Mouse (Mus musculus) CD8-positive naive resting alpha-beta T cell, adult 2 months (primary cell): ENCODE measurements around the gene Apob.

Experiments
- DNase-seq, 2 experiments: peaks; one replicate each; pipeline ENCODE4 v3.0.0; 2022; ENCODE audit warnings: low read depth in 2 of 2, low spot score in 2 of 2

The Apob gene

DNA sequence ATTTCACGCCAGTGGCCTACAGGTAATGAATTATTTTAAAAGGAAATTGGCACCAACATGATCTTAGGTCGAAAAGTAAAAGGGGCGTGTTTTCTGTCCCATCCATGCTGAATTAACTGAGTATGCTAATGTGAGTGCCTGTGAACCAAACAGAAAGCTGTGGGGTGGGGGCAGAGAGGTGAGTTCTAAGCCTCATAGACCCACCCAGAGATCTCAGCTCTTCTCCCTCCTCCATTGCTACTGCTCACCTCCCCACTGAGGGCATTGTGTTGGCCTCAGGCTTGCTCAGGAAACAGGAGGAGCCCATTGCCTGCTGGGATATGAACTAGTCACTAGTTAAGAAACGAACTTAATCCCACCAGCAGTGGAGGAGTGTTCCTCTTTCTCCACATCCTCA is 54.9 kb downstream of the Apob start:
- DNase-seq, result no peak

DNA sequence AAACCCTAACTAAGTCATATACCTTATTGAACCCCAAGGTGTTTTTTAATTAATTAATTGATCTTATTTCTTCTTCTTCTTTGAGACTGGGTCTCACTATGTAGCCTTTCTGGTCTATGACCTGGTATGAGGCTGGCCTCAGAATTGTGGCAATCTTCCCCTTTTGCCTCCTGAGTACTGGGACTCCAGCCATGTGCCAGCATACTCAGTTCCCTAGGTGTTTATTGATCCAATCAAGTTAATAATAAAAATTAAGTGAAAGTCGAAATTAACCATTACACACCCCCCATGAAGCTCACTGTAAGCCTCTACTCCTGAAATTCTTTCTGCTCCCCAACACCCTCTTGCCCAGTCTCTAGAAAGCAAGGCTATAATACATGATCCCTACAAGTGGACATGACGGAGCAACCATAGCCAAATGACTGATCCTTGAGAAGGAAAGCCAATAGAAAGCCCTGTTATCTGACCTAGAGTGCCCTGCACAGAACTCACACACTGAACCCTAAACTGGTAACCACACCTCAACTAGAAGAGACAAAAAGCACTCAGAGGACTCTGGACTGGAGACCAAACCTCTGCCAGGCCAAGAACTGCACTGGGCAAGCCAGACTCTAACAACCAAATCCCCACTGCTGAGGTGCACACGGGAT is 60.8 kb downstream of the Apob start:
- no peak for DNase-seq

DNA sequence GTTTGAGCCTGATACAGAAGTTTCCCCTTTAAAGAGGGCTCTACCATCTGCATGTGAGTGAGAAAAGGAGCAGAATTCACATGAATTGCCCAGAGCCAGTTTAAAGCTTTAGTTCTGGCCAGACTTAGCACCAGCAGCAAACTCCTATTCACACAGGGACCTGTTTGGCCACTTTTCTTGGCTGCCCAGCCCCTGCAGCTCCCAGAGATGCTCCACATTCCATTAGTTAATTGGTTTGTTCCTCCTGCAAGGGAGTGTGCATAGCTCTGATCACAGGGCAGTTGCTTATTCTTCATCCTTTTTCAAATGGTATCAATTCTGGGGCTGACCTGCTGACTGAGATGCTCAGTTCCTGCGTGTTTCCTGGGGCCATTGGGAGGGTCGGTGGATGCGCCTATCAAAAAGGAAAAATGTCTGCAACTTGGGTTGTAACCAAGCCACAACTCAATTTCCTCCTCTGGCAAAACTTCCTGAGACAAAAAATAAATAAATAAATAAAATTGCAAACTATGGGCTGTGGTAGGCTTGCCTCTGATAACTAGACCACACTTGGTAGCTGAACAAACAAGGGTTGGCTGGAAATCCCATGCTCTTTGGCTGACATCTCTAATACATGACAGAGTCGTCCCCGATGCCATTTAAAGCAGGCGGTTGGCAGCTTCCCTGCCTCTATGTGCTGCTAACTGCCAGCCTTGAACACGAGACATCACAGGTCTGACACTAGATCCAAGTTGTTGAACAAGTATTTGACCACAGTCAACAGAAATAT is 65.4 kb downstream of the Apob start:
- DNase-seq, result no peak

DNA sequence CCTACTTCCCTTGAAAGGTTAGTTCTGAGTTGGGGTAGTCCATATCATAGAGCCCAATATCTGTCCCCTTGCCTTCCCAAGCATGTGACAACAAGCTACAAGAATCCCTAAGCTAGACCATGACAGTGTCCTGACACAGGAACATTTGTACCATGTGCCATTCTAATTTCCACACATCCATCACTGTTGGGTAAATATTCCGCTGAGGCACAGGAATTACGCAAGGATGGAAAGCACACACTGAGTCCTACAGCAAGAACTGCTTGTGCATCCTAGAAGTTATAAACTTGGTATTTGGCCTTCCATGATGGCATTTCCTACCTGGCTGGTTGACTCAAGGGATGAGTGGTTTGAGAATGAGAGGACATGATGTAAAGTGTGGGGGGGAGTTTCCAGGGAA is 69.6 kb downstream of the Apob start:
- DNase-seq, result no peak

DNA sequence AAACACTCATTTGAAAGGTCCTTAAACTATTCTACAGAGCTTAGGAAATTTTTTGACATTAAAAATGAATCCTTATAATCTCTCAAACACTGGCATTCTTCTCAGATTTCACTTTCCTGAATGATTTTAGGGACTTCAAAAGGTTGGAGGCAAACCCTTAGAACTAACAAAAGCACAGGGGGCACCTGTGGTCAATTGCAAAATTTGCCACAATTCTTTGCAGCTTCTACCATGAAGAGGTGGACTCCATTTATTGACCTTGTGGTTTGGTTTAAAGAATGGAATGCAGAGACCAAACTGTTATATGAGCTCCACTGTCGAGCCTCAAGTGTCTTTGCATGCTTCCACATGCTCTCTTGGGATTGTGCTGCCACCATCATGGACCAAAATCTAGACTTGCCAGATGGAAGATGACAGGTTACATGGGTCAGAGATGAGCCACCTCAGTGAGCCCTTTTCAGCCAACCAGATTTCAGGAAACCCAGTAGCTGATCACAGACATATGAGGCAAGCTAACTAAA is 70.4 kb downstream of the Apob start:
- no peak for DNase-seq

DNA sequence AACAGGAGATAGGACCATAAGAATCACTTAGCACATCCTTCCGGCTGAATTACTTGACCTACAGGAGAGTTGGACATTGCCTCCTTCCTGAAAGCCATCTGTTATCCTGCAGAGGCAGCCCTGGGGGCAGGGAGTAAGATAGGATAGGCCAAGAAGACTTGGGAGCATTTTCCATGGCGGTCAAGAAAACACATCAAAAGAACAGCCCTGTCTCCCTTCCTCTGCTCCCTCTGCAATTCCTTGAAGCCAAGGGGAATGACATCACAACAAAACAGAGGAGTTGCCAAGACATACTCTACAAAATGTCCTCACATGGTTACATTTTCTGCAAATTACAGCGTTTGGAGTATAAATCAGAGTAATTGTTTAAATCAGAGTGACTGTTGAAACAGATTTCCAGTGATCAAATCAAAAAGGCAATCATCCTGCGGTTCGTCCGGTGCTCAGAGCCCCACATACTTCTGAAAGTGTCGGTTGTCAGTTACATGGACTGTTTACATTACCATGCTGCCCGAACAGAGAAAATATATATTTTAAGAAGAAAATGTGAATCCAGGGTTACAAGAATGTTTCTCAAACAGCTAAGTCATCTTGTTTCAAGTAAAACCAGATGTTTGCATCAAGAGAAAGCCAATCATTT is 78.7 kb downstream of the Apob start:
- no peak for DNase-seq

DNA sequence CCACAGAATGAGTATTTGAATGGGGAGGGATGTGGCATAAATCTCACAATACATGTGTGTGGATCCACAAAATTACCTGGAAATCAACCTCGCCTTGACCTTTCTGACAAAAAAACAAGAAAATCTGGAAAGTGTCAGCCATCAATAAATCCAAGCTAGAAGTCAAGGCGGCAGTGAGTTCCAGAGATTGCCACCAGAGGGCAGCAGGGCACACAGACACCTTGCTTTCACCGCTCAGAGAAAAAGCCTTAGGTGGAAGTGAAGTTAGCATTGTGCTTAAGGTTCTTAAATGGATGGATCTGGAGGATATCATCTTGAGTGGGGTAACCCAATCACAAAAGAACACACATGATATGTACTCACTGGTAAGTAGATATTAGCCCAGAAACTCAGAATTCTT is 82.1 kb downstream of the Apob start:
- DNase-seq, result peak in 1 of 2 experiments; percentile 7

DNA sequence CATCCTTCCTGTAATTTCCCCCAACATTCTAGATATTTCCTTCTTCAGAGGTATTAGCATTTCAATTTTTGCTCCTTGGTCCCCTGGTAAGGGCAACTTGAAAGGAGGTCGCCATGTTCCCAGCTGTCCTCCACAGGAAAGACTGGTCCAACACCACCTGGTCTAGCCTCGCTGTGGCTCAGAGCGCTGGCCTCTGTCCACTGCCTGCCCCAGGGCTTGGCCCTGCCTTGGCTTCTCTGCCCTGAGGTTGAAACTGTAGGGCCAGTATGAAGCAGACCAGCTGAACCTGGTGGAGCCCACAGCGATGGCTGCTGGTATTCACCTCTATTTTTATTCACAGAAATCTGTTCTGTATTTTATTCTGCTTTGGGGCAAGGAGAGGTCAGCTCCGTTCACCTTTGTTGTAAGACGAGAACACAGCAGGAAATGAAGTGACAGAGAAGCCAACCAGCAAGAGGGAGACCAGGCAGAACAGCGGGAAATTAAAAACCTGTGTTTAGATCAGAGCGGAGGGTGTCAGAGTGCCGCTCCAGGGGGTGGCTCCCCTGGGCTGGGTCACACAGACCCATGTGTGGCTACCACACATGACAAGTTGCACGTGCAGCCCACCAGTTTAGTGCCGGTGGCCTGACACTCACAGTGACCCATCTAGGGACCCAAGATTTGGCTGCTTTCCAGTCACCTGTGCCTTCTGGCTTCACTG is 86.1 kb downstream of the Apob start:
- DNase-seq, result no peak
